Mouse (Mus musculus): ENCODE measurements around the gene Resp18.

Gene Resp18

GRCm38 (mm10) chr1:75277195-75278188 lies 723 bp downstream of the Resp18 start:
- in situ Hi-C loops (cut with MboI; ENCODE audit: low sequenced_read_pairs): no loop called here

- in situ Hi-C loops (cut with MboI; ENCODE audit: low sequenced_read_pairs): no loop called here
Measured at GRCm38 (mm10) chr1:75264091-75264880, 13.9 kb downstream of the Resp18 start, which contains the start of gene Ptprn. Ptprn (minus strand) TSS chr1:75264502.

- in situ Hi-C loops (cut with MboI; ENCODE audit: low sequenced_read_pairs): no loop called here
Measured at GRCm38 (mm10) chr1:75262969-75263951, 15.0 kb downstream of the Resp18 start.

- in situ Hi-C loops (cut with MboI; ENCODE audit: low sequenced_read_pairs): no loop called here
Measured at GRCm38 (mm10) chr1:75261278-75261677, 16.9 kb downstream of the Resp18 start.

DNA sequence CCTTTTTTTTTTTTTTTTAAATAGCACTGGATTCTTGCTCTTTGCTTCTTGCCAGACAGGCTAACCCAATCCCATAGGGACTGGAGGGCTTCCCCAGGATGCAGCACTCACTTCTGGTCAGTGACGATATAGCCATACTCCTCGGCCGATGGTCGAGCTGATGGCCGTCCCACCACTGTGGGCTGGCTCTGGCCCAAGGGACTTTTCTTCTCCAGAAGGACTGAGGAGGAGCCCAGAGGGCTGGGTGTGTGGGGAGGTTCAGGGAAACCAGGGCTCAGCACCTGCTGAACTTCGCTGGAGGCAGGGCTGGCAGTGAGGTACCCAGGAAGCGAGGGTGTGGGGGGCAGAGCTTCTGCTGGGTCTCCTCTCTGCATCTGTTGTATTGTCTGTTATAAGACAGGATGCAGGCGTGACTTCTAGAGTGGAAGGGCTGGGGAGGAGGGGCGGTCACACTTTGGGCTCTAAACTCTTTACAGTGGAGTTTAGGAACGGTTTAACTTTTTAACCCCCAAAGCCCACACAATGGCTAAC lies 22.6 kb downstream of the Resp18 start:
- in situ Hi-C loops (cut with MboI; ENCODE audit: low sequenced_read_pairs): no loop called here

- in situ Hi-C loops (cut with MboI; ENCODE audit: low sequenced_read_pairs): no loop called here
Measured at GRCm38 (mm10) chr1:75254625-75255013, 23.6 kb downstream of the Resp18 start.

GRCm38 (mm10) chr1:75253849-75254624 lies 24.2 kb downstream of the Resp18 start:
- in situ Hi-C loops (cut with MboI; ENCODE audit: low sequenced_read_pairs): no loop called here

DNA sequence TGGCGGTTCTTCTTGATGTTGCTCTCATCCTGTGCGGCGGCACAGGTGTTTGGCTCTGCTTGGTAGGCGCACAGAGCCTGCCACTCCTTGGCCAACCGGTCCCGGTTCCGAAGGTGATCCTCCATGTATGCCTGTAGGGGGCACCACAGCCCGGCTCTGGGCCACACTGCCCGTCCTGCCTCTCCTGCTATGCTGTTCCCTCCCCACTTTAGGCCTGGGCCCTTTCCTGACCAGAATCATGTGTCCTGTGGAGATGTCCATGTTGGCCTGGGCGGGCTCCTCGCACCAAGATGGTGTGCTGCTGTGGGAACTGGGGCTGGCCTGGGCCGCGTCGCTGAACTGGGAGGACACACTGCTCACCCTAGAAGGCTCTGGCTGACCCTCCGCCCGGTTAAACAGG lies 25.2 kb downstream of the Resp18 start:
- in situ Hi-C loops (cut with MboI; ENCODE audit: low sequenced_read_pairs): no loop called here

GRCm38 (mm10) chr1:75252308-75252707 lies 25.9 kb downstream of the Resp18 start:
- in situ Hi-C loops (cut with MboI; ENCODE audit: low sequenced_read_pairs): no loop called here

- in situ Hi-C loops (cut with MboI; ENCODE audit: low sequenced_read_pairs): no loop called here
Measured at GRCm38 (mm10) chr1:75251112-75251970, 26.9 kb downstream of the Resp18 start.

DNA sequence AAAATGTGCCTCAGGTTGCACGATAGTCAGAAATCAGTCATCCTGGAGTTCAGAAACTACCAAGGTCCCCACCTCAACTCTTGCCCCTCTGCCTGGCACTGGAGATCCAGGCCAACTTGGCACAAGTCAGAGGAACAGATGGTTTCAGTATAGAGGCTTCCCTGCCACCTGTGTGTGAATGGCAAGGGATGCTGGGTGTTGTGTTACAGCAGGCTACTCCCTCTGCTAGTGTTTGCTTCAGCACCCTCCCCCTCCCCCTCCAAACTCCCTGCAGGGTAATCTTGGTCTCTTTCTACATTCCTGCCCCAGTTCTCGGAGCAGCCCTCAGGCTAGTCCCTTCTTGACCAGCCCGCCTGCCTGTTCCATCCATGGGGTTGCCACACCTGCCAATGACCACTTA lies 27.7 kb downstream of the Resp18 start:
- in situ Hi-C loops (cut with MboI; ENCODE audit: low sequenced_read_pairs): no loop called here

- in situ Hi-C loops (cut with MboI; ENCODE audit: low sequenced_read_pairs): no loop called here
Measured at GRCm38 (mm10) chr1:75248041-75248772, 30.0 kb downstream of the Resp18 start.

DNA sequence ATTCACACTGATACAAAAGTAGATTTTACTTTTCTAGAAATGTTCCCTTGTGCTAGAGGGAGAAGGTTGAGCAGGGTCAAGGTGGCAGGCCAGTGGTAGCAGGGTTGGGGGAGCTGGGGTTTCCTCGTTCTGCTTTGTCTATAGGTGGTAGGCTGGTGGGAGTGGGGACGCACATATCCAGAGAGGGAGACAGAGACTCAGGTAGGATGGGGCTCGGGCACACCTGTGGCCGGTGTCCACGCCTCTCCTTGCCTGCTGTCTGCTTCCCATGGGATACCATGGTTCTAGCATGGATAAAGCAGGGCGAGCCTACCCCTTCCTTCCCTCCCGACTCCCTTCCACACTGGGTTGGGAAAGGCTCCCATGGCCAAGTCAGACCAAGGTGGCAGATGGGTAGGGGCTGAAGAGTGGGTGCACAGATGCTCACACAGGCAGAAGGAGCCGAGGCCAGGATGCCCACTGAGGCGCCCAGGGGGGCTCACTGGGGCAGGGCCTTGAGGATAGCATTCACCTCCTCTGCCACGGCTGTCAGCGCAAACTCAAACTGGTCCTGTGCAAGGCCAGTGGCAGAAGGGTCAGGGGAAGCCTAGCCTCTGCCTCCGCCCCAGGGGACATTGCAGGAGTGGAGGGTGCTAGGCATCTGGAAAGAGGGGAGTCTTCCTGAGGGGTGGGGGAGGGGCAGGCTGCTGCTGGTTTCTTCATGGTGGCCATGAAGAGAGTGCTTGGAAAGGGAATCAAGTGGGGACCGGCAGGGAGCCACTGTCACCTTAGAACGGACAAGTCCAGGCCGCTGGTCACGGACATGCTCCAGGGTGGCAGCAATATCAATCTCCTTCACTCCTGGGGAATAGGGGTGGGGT lies 30.9 kb downstream of the Resp18 start:
- in situ Hi-C loops (cut with MboI; ENCODE audit: low sequenced_read_pairs): no loop called here

DNA sequence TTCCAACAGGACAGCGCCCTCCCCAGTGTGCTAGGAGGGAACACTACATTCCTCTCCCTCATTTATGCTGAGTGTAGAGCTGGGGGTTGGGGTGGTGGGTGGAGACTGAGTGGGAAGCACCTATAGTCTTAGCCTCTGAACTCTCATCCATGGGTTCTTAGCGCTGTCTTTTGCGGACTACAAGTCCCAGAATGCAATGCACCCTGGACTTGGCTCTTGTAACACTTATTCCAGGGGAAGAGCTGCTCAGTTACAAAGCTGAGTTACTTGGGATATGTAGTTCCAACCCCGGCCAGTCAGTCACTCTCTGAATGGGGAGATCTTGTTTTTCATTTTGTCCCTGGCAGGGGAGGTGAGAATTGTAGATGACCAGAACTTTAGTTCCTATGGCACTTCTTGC lies 33.4 kb downstream of the Resp18 start:
- in situ Hi-C loops (cut with MboI; ENCODE audit: low sequenced_read_pairs): no loop called here

DNA sequence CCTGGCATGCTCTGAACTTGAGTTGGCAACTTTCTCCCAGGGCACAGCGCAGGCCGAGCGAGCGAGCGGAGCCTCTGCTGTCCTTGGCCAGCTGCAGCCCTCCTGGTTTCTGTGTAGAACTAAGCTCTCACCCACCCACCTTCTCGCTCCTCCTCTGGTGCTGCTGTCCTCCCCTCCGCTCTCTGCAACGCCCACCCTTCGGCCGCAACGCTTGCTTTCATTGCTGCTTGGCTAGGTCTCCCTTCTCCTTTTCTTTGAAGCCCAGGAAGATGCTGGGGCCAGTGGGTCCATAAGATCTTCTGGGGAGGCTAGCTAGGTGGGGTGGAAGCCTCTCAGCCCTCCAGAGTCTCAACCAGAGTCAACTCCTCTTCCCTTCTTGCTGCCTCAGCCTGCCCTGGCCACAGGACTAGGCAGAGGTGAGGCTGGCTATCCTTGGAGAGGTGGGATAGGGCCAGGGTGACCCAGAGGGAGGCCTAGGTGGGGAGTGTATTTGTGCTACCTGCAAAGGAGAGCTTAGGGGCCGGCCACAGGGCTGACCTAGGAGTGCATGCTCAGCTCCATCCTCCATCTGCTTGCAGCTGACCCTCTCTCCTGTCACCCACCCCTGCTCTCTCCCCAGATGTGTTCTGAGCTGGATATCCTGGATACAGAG lies 33.9 kb downstream of the Resp18 start:
- in situ Hi-C loops (cut with MboI; ENCODE audit: low sequenced_read_pairs): no loop called here

DNA sequence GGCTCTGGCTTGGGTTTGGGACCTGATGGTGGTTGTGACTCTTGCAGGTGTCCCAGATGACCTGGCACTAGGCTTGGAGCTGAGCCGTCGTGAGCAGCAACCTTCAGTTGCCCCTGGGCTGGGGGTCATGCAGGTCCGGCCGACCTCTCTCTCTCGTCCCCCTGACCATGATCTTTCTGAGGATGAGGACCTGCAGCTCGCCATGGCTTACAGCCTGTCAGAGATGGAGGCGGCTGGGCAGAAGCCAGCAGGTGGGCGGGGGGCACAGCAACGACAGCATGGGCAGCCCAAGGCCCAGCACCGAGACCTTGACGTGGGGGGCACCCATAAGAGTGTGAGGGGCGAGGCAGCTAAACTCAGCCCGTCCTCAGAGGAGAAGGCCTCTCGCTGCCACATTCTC lies 34.8 kb downstream of the Resp18 start:
- in situ Hi-C loops (cut with MboI; ENCODE audit: low sequenced_read_pairs): no loop called here

Data from CH12F3 (cell line).